Mouse (Mus musculus): ENCODE results near the gene Actb.

DNA sequence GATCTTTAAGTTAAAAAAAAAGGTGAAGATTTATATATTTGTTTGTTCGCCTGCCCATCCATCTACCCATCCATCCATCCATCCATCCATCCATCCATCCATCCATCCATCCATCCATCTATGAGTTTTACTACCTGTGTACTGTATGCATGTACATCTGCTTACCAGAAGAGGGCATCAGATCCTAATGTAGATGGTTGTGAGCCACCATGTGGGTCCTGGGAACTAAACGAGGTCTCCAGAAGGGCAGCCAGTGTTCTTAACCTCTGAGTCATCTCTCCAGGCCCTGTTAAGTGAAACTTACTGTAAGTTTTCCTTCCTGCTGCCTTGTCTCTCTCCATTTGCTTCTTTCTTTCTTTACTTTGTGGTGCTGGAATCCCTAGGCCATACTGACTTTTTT lies 33.8 kb upstream of the Actb start:
- TF ChIP-seq CTCF (IDR thresholded peaks at IDR 0.05; ENCODE audit: control insufficient read depth, insufficient read depth, insufficient replicate concordance, low read depth, low read length) (peak; percentile 3; the same call in 1 of the 2 replicates), POLR2A (IDR thresholded peaks at IDR 0.05; ENCODE audit: control insufficient read depth, low read depth, low read length) (no peak)

Measured in testis, adult 2 months (tissue).